In the genomic region with DNA sequence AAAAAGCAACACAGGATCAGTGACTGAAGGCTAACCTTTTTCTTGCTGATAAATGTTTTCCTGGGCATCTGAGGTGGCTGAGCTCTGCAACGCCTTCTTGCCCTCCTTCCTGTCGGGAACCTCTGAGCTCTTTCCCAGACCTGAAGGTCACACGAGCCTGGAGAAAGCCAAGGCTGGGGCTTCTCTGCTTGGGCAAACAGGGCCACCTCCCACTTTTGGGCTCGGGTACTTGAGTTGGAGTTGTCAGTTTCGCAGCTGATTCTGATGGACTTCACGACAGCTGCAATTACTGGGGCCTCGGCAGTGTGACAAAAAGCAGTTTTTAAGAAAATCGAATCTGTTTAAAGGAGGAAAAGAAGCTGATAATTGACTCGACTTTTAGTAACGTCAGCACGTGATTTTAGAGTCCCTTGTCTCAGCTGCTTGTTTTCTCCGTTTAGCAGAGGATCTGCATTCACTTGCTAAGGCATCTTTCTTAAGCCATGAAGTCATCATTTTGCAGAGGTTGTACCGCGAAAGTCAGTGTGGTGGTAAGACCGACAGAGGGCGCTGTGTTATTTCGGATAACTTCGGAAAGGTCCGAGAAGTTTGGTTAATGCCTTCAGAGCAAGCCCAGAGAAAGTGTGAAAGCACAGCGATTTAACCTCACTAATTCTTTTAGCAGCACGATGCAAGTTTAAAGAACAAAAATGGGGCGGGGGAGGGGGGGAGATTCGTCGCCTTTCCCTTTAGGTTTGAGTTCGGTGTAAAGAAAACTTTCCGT, we compare ENCODE assay signal across 8 mouse cellular contexts. TPM values are rescaled to one million over a fixed set of nuclear protein-coding genes. Genes with fewer than 3 reads are reported as not detected.
A peak's percentile ranks its signal among the peaks of the same experiment; 100 is the strongest.
DNase-seq lines count a peak whose midpoint lies in the region; ATAC-seq lines count a peak whose summit lies in the region.

No protein-coding gene starts in this region.

- H3K36me3 ChIP-seq in hindbrain, embryonic 16.5 days (ENCODE audit: control insufficient read depth, insufficient read depth, low read length), result no peaks in the 10 kb centered on the region

- peak; percentile 90 for ATAC-seq in hindbrain, embryonic 16.5 days

- H3K9ac ChIP-seq in hindbrain, embryonic 16.5 days (ENCODE audit: low read depth, low read length), result no peak overlapping the region

- H3K27me3 ChIP-seq in hindbrain, embryonic 16.5 days (replicated peaks; ENCODE audit: control insufficient read depth, insufficient read depth, low read length), result no peaks in the 10 kb centered on the region

- peak; percentile 66 for DNase-seq in Muller cell, postnatal 12 days (ENCODE audit: inconsistent ontology term)
- DNase-seq in cerebellum, adult 9-11 months, result peak; percentile 86
- DNase-seq in frontal cortex, postnatal 25 days (ENCODE audit: low spot score in 2 of 2), result peak; percentile 70 to 75
- peak; percentile 82 to 83 for DNase-seq in left cerebral cortex, adult 18-20 months (ENCODE audit: low spot score in 2 of 2)
- DNase-seq in lung, postnatal 4 days, result peak; percentile 55 to 76
- DNase-seq in right cerebral cortex, adult 18-20 months, result peak; percentile 79
- DNase-seq in urinary bladder, postnatal 36 days (ENCODE audit: low spot score in 2 of 2), result peak; percentile 42 to 50

- peak overlapping the region; percentile 17; the same call in 1 of the 2 replicates for H3K4me3 ChIP-seq in hindbrain, embryonic 16.5 days (ENCODE audit: low read length)

- no peak overlapping the region for H3K27ac ChIP-seq in hindbrain, embryonic 16.5 days (ENCODE audit: low read depth, low read length)

- H3K9me3 ChIP-seq in hindbrain, embryonic 16.5 days (ENCODE audit: control insufficient read depth, low read length), result no peaks in the 10 kb centered on the region

- H3K4me1 ChIP-seq in hindbrain, embryonic 16.5 days (ENCODE audit: control insufficient read depth, insufficient read depth, low read depth, low read length), result no peaks in the 10 kb centered on the region; the same call in 1 of the 2 replicates

- H3K4me2 ChIP-seq in hindbrain, embryonic 16.5 days (ENCODE audit: low read length), result peak overlapping the region; percentile 55

- WGBS in hindbrain, embryonic 16.5 days, result 21% methylated on average over 26 of the region's 26 CpGs

RNA-seq across cellular contexts. Expression of gene Rsl24d1, which starts 49.5 kb away (rescaled TPM):
- 93.9 and 98.9 TPM in 2 replicates for polyA plus RNA-seq in hindbrain, embryonic 16.5 days (2015; fragmentation: Nextera tagmentation; extraction: Ambion mirVana)
- 10 to 100 TPM; 53.4 to 60.5 TPM for total RNA-seq in left cerebral cortex, adult 18-20 months (2021)
